Mouse (Mus musculus): Measurements from ENCODE around the gene Zfp408. TPM values are rescaled to one million over a fixed set of nuclear protein-coding genes. Genes with fewer than 3 reads are reported as not detected.

Gene Zfp408
- polyA plus RNA-seq (2015; fragmentation: Nextera tagmentation; extraction: Ambion mirVana): 11.2 and 13.2 TPM in 2 replicates

- H3K4me1 ChIP-seq (ENCODE audit: control insufficient read depth, insufficient read depth, low read length): peaks cover 32% of the 10 kb centered on the region
- peak; percentile 95 for ATAC-seq
- WGBS: under 1% methylated on average over 44 of the region's 44 CpGs
- H3K27me3 ChIP-seq (ENCODE audit: control insufficient read depth, insufficient read depth, low read depth, low read length): no peaks in the 10 kb centered on the region
- H3K4me2 ChIP-seq (ENCODE audit: low read length): peak within 1 kb of the TSS; percentile 100
- H3K9me3 ChIP-seq (replicated peaks; ENCODE audit: control insufficient read depth, low read length, poor library complexity, severe bottlenecking): no peaks in the 10 kb centered on the region
- peak within 1 kb of the TSS; percentile 96 for H3K9ac ChIP-seq (ENCODE audit: low read depth, low read length)
- H3K4me3 ChIP-seq (ENCODE audit: low read depth, low read length): peak within 1 kb of the TSS; percentile 96
- H3K36me3 ChIP-seq (ENCODE audit: control insufficient read depth, insufficient read depth, low read length): peaks cover 32% of the 10 kb centered on the region
- H3K27ac ChIP-seq (ENCODE audit: low read length): peak within 1 kb of the TSS; percentile 91
Observed at GRCm38 (mm10) chr2:91649553-91650359, at the start of gene Zfp408, which contains the start of gene Arhgap1. TSS of gene Zfp408 (minus strand) at chr2:91649791. TSS of gene Arhgap1 (plus strand) at chr2:91649860.

GRCm38 (mm10) chr2:91699225-91699624 is 49.6 kb upstream of the Zfp408 start:
- no peak overlapping the region for H3K4me2 ChIP-seq (ENCODE audit: low read length)
- no peak overlapping the region for H3K27ac ChIP-seq (ENCODE audit: low read length)
- 76% methylated on average over 1 of the region's 1 CpGs for WGBS
- H3K9ac ChIP-seq (ENCODE audit: low read depth, low read length): no peak overlapping the region
- H3K4me1 ChIP-seq (ENCODE audit: control insufficient read depth, insufficient read depth, low read length): no peaks in the 10 kb centered on the region
- H3K9me3 ChIP-seq (replicated peaks; ENCODE audit: control insufficient read depth, low read length, poor library complexity, severe bottlenecking): no peaks in the 10 kb centered on the region
- H3K4me3 ChIP-seq (ENCODE audit: low read depth, low read length): no peak overlapping the region
- no peaks in the 10 kb centered on the region for H3K36me3 ChIP-seq (ENCODE audit: control insufficient read depth, insufficient read depth, low read length)
- no peaks in the 10 kb centered on the region for H3K27me3 ChIP-seq (ENCODE audit: control insufficient read depth, insufficient read depth, low read depth, low read length)
- ATAC-seq: no peak

- Histone ChIP-seq H3K27me3 (ENCODE audit: control insufficient read depth, insufficient read depth, low read depth, low read length) (no peaks in the 10 kb centered on the region), H3K4me2 (ENCODE audit: low read length) (no peak overlapping the region), H3K4me1 (ENCODE audit: control insufficient read depth, insufficient read depth, low read length) (no peaks in the 10 kb centered on the region), H3K9ac (ENCODE audit: low read depth, low read length) (no peak overlapping the region), H3K27ac (ENCODE audit: low read length) (no peak overlapping the region), H3K36me3 (ENCODE audit: control insufficient read depth, insufficient read depth, low read length) (peaks cover 2% of the 10 kb centered on the region; the same call in 1 of the 2 replicates), H3K9me3 (replicated peaks; ENCODE audit: control insufficient read depth, low read length, poor library complexity, severe bottlenecking) (no peaks in the 10 kb centered on the region), H3K4me3 (ENCODE audit: low read depth, low read length) (no peak overlapping the region)
- no peak for ATAC-seq
- 84% methylated on average over 1 of the region's 1 CpGs for WGBS
Observed at GRCm38 (mm10) chr2:91696225-91696590, 46.6 kb upstream of the Zfp408 start.

- no peaks in the 10 kb centered on the region for H3K27me3 ChIP-seq (ENCODE audit: control insufficient read depth, insufficient read depth, low read depth, low read length)
- H3K4me3 ChIP-seq (ENCODE audit: low read depth, low read length): no peak overlapping the region
- 93% methylated on average over 10 of the region's 10 CpGs for WGBS
- H3K36me3 ChIP-seq (ENCODE audit: control insufficient read depth, insufficient read depth, low read length): peaks cover 2% of the 10 kb centered on the region; the same call in 1 of the 2 replicates
- H3K4me2 ChIP-seq (ENCODE audit: low read length): no peak overlapping the region
- H3K27ac ChIP-seq (ENCODE audit: low read length): no peak overlapping the region
- H3K9ac ChIP-seq (ENCODE audit: low read depth, low read length): no peak overlapping the region
- no peaks in the 10 kb centered on the region for H3K4me1 ChIP-seq (ENCODE audit: control insufficient read depth, insufficient read depth, low read length)
- no peak for ATAC-seq
- H3K9me3 ChIP-seq (replicated peaks; ENCODE audit: control insufficient read depth, low read length, poor library complexity, severe bottlenecking): no peaks in the 10 kb centered on the region
Observed at GRCm38 (mm10) chr2:91695436-91696224, 46.0 kb upstream of the Zfp408 start.

GRCm38 (mm10) chr2:91689452-91689851 is 39.9 kb upstream of the Zfp408 start:
- H3K9ac ChIP-seq (ENCODE audit: low read depth, low read length): no peak overlapping the region
- H3K4me2 ChIP-seq (ENCODE audit: low read length): no peak overlapping the region
- no peaks in the 10 kb centered on the region for H3K9me3 ChIP-seq (replicated peaks; ENCODE audit: control insufficient read depth, low read length, poor library complexity, severe bottlenecking)
- H3K4me3 ChIP-seq (ENCODE audit: low read depth, low read length): no peak overlapping the region
- 87% methylated on average over 7 of the region's 7 CpGs for WGBS
- H3K36me3 ChIP-seq (ENCODE audit: control insufficient read depth, insufficient read depth, low read length): peaks cover 7% of the 10 kb centered on the region
- no peaks in the 10 kb centered on the region for H3K4me1 ChIP-seq (ENCODE audit: control insufficient read depth, insufficient read depth, low read length)
- no peak overlapping the region for H3K27ac ChIP-seq (ENCODE audit: low read length)
- no peak for ATAC-seq
- no peaks in the 10 kb centered on the region for H3K27me3 ChIP-seq (ENCODE audit: control insufficient read depth, insufficient read depth, low read depth, low read length)

- H3K9ac ChIP-seq (ENCODE audit: low read depth, low read length): no peak overlapping the region
- H3K27me3 ChIP-seq (ENCODE audit: control insufficient read depth, insufficient read depth, low read depth, low read length): no peaks in the 10 kb centered on the region
- 89% methylated on average over 8 of the region's 8 CpGs for WGBS
- no peaks in the 10 kb centered on the region for H3K4me1 ChIP-seq (ENCODE audit: control insufficient read depth, insufficient read depth, low read length)
- no peak for ATAC-seq
- H3K36me3 ChIP-seq (ENCODE audit: control insufficient read depth, insufficient read depth, low read length): peaks cover 20% of the 10 kb centered on the region
- no peak overlapping the region for H3K27ac ChIP-seq (ENCODE audit: low read length)
- H3K9me3 ChIP-seq (replicated peaks; ENCODE audit: control insufficient read depth, low read length, poor library complexity, severe bottlenecking): no peaks in the 10 kb centered on the region
- H3K4me3 ChIP-seq (ENCODE audit: low read depth, low read length): no peak overlapping the region
- H3K4me2 ChIP-seq (ENCODE audit: low read length): no peak overlapping the region
Observed at GRCm38 (mm10) chr2:91683919-91684318, 34.3 kb upstream of the Zfp408 start.

GRCm38 (mm10) chr2:91682850-91683249 is 33.3 kb upstream of the Zfp408 start:
- Histone ChIP-seq H3K4me3 (ENCODE audit: low read depth, low read length) (no peak overlapping the region), H3K4me1 (ENCODE audit: control insufficient read depth, insufficient read depth, low read length) (no peaks in the 10 kb centered on the region), H3K36me3 (ENCODE audit: control insufficient read depth, insufficient read depth, low read length) (peaks cover 25% of the 10 kb centered on the region), H3K9me3 (replicated peaks; ENCODE audit: control insufficient read depth, low read length, poor library complexity, severe bottlenecking) (no peaks in the 10 kb centered on the region), H3K27me3 (ENCODE audit: control insufficient read depth, insufficient read depth, low read depth, low read length) (no peaks in the 10 kb centered on the region), H3K4me2 (ENCODE audit: low read length) (no peak overlapping the region), H3K9ac (ENCODE audit: low read depth, low read length) (no peak overlapping the region), H3K27ac (ENCODE audit: low read length) (no peak overlapping the region)
- 54% methylated on average over 4 of the region's 4 CpGs for WGBS
- no peak; the same call in 1 of the 2 replicates for ATAC-seq

- Histone ChIP-seq H3K27ac (ENCODE audit: low read length) (no peak overlapping the region), H3K9me3 (replicated peaks; ENCODE audit: control insufficient read depth, low read length, poor library complexity, severe bottlenecking) (no peaks in the 10 kb centered on the region), H3K4me3 (ENCODE audit: low read depth, low read length) (no peak overlapping the region), H3K9ac (ENCODE audit: low read depth, low read length) (no peak overlapping the region), H3K4me1 (ENCODE audit: control insufficient read depth, insufficient read depth, low read length) (no peaks in the 10 kb centered on the region), H3K27me3 (ENCODE audit: control insufficient read depth, insufficient read depth, low read depth, low read length) (no peaks in the 10 kb centered on the region), H3K4me2 (ENCODE audit: low read length) (no peak overlapping the region), H3K36me3 (ENCODE audit: control insufficient read depth, insufficient read depth, low read length) (peaks cover 50% of the 10 kb centered on the region)
- ATAC-seq: no peak
Observed at GRCm38 (mm10) chr2:91676961-91677360, 27.4 kb upstream of the Zfp408 start.

- no peak overlapping the region for H3K27ac ChIP-seq (ENCODE audit: low read length)
- H3K4me1 ChIP-seq (ENCODE audit: control insufficient read depth, insufficient read depth, low read length): no peaks in the 10 kb centered on the region
- ATAC-seq: no peak
- no peak overlapping the region for H3K4me3 ChIP-seq (ENCODE audit: low read depth, low read length)
- H3K9ac ChIP-seq (ENCODE audit: low read depth, low read length): no peak overlapping the region
- WGBS: 73% methylated on average over 2 of the region's 2 CpGs
- no peaks in the 10 kb centered on the region for H3K27me3 ChIP-seq (ENCODE audit: control insufficient read depth, insufficient read depth, low read depth, low read length)
- H3K9me3 ChIP-seq (replicated peaks; ENCODE audit: control insufficient read depth, low read length, poor library complexity, severe bottlenecking): no peaks in the 10 kb centered on the region
- H3K4me2 ChIP-seq (ENCODE audit: low read length): no peak overlapping the region
- H3K36me3 ChIP-seq (ENCODE audit: control insufficient read depth, insufficient read depth, low read length): peaks cover 47% of the 10 kb centered on the region
Observed at GRCm38 (mm10) chr2:91676420-91676819, 26.8 kb upstream of the Zfp408 start.

All from midbrain, embryonic 16.5 days (tissue).